Mouse (Mus musculus): ENCODE measurements around the gene Clcf1. TPM values are rescaled to one million over a fixed set of nuclear protein-coding genes. Genes with fewer than 3 reads are reported as not detected.
A peak's percentile ranks its signal among the peaks of the same experiment; 100 is the strongest.

Clcf1 gene
- polyA plus RNA-seq, 1 experiment from 2014 or later = 5.9 TPM

DNA sequence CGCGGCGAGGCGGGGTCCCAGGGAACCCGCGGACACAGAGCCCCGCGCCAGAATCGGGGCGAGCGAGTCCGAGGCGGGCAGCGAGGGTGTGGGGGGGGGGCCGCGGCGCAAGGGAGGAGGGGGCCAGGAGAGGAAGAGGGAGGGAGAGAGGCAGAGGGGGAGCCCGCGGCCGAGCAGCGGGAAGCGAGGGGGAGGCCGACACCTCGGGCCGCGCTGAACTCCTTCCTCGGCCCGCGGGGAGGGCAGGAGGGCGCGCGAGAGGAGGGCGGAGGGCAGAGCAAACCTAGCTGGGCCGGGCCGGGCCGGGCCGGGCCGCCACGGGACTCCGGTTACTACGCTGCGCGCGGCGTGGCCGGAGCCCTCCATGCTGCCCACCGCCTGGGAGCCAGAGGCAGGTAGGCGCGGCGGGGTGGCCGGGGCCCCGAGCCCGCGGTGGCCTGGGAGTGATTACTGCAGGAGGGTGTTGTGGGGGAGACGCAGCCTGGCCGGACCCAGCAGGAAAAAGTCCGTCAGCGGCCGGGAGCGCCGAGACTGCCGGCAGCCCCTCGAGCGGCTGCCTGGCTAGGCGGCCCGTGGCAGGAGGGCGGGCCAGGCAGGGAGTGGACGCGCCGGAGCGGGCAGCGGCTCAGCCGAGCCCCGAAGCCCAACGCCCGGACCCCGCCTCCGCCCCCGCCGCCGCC is 873 bp downstream of the Clcf1 start:
- Histone ChIP-seq H3K4me1 (ENCODE audit: control insufficient read depth, insufficient read depth, low read length) (peaks cover 57% of the 10 kb centered on the region), H3K36me3 (ENCODE audit: control insufficient read depth, insufficient read depth, low read length) (no peaks in the 10 kb centered on the region), H3K4me2 (ENCODE audit: low read depth, low read length) (peak overlapping the region; percentile 96), H3K27ac (ENCODE audit: low read length) (peak overlapping the region; percentile 96), H3K27me3 (replicated peaks; ENCODE audit: control insufficient read depth, insufficient read depth, low read length) (no peaks in the 10 kb centered on the region), H3K9me3 (ENCODE audit: control insufficient read depth, low read length) (no peaks in the 10 kb centered on the region), H3K9ac (ENCODE audit: low read depth, low read length) (peak overlapping the region; percentile 98), H3K4me3 (ENCODE audit: low read length) (peak overlapping the region; percentile 87)
- ATAC-seq = peak; percentile 35
- 0% methylated on average over 62 of the region's 81 CpGs for WGBS

DNA sequence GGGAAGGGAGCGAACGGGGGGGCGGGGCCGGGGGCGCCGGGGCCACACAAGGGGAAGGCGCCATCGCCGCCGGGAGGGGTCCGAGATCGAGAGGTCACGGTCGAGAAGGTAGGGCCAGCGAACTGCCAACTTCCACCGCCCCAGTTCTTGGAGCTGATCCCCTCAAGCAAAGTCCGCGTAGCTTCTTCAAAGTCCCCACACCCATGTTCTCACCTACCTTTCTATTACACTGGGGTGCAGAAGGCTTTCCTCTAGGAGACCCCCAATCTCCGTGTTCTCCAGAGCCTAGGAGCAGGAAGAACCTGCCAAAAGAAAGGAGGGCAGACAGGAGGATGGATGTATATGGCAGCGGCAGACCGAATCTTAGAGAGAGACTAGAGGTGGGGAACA is 1.4 kb downstream of the Clcf1 start:
- WGBS = 4% methylated on average over 19 of the region's 21 CpGs
- peak overlapping the region; percentile 98 for H3K9ac ChIP-seq (ENCODE audit: low read depth, low read length)
- H3K27me3 ChIP-seq (replicated peaks; ENCODE audit: control insufficient read depth, insufficient read depth, low read length) = no peaks in the 10 kb centered on the region
- peaks cover 63% of the 10 kb centered on the region for H3K4me1 ChIP-seq (ENCODE audit: control insufficient read depth, insufficient read depth, low read length)
- H3K27ac ChIP-seq (ENCODE audit: low read length) = peak overlapping the region; percentile 96
- no peaks in the 10 kb centered on the region for H3K9me3 ChIP-seq (ENCODE audit: control insufficient read depth, low read length)
- ATAC-seq = no peak
- peak overlapping the region; percentile 87 for H3K4me3 ChIP-seq (ENCODE audit: low read length)
- H3K4me2 ChIP-seq (ENCODE audit: low read depth, low read length) = peak overlapping the region; percentile 96
- H3K36me3 ChIP-seq (ENCODE audit: control insufficient read depth, insufficient read depth, low read length) = no peaks in the 10 kb centered on the region

GRCm38 (mm10) chr19:4216041-4216685 is 2.1 kb downstream of the Clcf1 start:
- peak overlapping the region; percentile 96 for H3K4me2 ChIP-seq (ENCODE audit: low read depth, low read length)
- H3K9ac ChIP-seq (ENCODE audit: low read depth, low read length) = peak overlapping the region; percentile 48
- peaks cover 70% of the 10 kb centered on the region for H3K4me1 ChIP-seq (ENCODE audit: control insufficient read depth, insufficient read depth, low read length)
- H3K36me3 ChIP-seq (ENCODE audit: control insufficient read depth, insufficient read depth, low read length) = no peaks in the 10 kb centered on the region
- peak overlapping the region; percentile 87 for H3K4me3 ChIP-seq (ENCODE audit: low read length)
- no peaks in the 10 kb centered on the region for H3K27me3 ChIP-seq (replicated peaks; ENCODE audit: control insufficient read depth, insufficient read depth, low read length)
- 13% methylated on average over 14 of the region's 14 CpGs for WGBS
- H3K27ac ChIP-seq (ENCODE audit: low read length) = peak overlapping the region; percentile 62
- ATAC-seq = no peak
- no peaks in the 10 kb centered on the region for H3K9me3 ChIP-seq (ENCODE audit: control insufficient read depth, low read length)

DNA sequence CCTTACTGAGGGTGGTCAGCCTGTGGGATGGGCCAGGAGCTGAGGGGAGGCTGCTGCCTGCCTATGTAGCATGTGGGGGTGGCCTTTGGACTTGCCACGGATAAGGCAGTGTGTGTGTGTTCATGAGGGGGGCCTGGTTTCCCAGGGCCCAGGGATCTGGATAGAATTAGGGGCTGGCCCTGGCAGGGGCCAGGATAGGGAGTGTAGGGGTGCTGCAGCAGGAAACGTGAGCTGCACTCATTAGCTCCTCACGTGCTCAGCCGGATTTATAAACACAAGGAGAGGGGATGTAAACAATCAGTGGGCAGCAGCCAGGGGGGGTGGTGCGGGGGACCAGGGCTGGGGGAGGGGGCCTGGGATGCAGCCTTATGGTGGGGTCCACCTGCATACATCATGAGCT is 3.1 kb downstream of the Clcf1 start:
- Histone ChIP-seq H3K9ac (ENCODE audit: low read depth, low read length) (peak overlapping the region; percentile 48), H3K27me3 (replicated peaks; ENCODE audit: control insufficient read depth, insufficient read depth, low read length) (no peaks in the 10 kb centered on the region), H3K4me2 (ENCODE audit: low read depth, low read length) (peak overlapping the region; percentile 96; the same call in 1 of the 2 replicates), H3K27ac (ENCODE audit: low read length) (peak overlapping the region; percentile 62), H3K4me3 (ENCODE audit: low read length) (peak overlapping the region; percentile 87), H3K36me3 (ENCODE audit: control insufficient read depth, insufficient read depth, low read length) (no peaks in the 10 kb centered on the region), H3K9me3 (ENCODE audit: control insufficient read depth, low read length) (no peaks in the 10 kb centered on the region), H3K4me1 (ENCODE audit: control insufficient read depth, insufficient read depth, low read length) (peaks cover 80% of the 10 kb centered on the region)
- ATAC-seq = peak; percentile 30
- WGBS = 15% methylated on average over 5 of the region's 5 CpGs

- H3K4me1 ChIP-seq (ENCODE audit: control insufficient read depth, insufficient read depth, low read length) = peaks cover 80% of the 10 kb centered on the region
- H3K9me3 ChIP-seq (ENCODE audit: control insufficient read depth, low read length) = no peaks in the 10 kb centered on the region
- WGBS = 35% methylated on average over 3 of the region's 3 CpGs
- no peak for ATAC-seq
- no peaks in the 10 kb centered on the region for H3K36me3 ChIP-seq (ENCODE audit: control insufficient read depth, insufficient read depth, low read length)
- H3K4me3 ChIP-seq (ENCODE audit: low read length) = no peak overlapping the region
- H3K9ac ChIP-seq (ENCODE audit: low read depth, low read length) = no peak overlapping the region
- peak overlapping the region; percentile 96; the same call in 1 of the 2 replicates for H3K4me2 ChIP-seq (ENCODE audit: low read depth, low read length)
- H3K27me3 ChIP-seq (replicated peaks; ENCODE audit: control insufficient read depth, insufficient read depth, low read length) = no peaks in the 10 kb centered on the region
- peak overlapping the region; percentile 62 for H3K27ac ChIP-seq (ENCODE audit: low read length)
These were observed 3.8 kb downstream of the Clcf1 start for GRCm38 (mm10) chr19:4217855-4218254.

DNA sequence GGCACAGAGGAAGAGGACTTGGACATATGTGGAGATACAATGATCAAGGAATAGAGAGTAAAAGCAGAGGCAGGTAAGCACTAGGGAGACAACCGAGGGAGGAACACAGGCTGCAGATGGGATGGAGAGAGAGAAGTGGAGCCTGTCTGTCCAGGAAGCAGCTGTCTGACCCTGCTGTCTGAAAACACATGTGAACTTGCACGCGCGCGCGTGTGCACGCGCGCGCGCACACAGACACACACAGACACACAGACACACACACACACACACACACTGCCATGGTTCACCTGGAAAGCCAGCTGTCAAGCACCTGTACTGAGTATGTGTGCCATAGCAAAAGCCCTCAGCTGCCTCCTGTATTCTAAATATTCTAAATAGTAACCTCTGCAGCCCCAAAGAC is 4.3 kb downstream of the Clcf1 start:
- Histone ChIP-seq H3K27me3 (replicated peaks; ENCODE audit: control insufficient read depth, insufficient read depth, low read length) (no peaks in the 10 kb centered on the region), H3K36me3 (ENCODE audit: control insufficient read depth, insufficient read depth, low read length) (no peaks in the 10 kb centered on the region), H3K9me3 (ENCODE audit: control insufficient read depth, low read length) (no peaks in the 10 kb centered on the region), H3K4me1 (ENCODE audit: control insufficient read depth, insufficient read depth, low read length) (peaks cover 79% of the 10 kb centered on the region), H3K4me2 (ENCODE audit: low read depth, low read length) (no peak overlapping the region), H3K27ac (ENCODE audit: low read length) (peak overlapping the region; percentile 62), H3K4me3 (ENCODE audit: low read length) (no peak overlapping the region), H3K9ac (ENCODE audit: low read depth, low read length) (no peak overlapping the region)
- WGBS = 72% methylated on average over 11 of the region's 11 CpGs
- ATAC-seq = no peak

DNA sequence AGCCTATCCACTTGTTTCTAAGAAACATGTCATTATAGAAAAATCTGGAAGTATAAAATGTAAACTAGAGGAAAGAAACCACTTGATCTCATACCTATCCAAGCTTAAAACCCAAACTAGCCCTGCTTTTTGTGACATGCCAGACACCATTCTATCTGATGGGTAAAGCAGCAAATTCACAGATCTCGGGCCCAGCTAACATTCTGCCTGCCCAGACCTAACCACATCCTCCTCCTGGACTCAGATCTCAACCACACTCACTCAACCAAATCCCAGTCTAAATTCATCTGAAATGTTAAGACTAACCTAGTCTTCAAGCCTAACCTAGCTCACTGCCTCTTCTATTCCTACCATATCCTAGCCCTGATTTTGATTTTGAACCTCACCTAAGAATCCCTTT is 4.7 kb downstream of the Clcf1 start:
- Histone ChIP-seq H3K9me3 (ENCODE audit: control insufficient read depth, low read length) (no peaks in the 10 kb centered on the region), H3K4me2 (ENCODE audit: low read depth, low read length) (no peak overlapping the region), H3K27me3 (replicated peaks; ENCODE audit: control insufficient read depth, insufficient read depth, low read length) (no peaks in the 10 kb centered on the region), H3K9ac (ENCODE audit: low read depth, low read length) (no peak overlapping the region), H3K27ac (ENCODE audit: low read length) (no peak overlapping the region), H3K4me3 (ENCODE audit: low read length) (no peak overlapping the region), H3K36me3 (ENCODE audit: control insufficient read depth, insufficient read depth, low read length) (no peaks in the 10 kb centered on the region), H3K4me1 (ENCODE audit: control insufficient read depth, insufficient read depth, low read length) (peaks cover 74% of the 10 kb centered on the region)
- ATAC-seq = no peak
- whole genome bisulfite sequencing = 93% methylated on average over 1 of the region's 1 CpGs

GRCm38 (mm10) chr19:4219943-4220342 is 5.9 kb downstream of the Clcf1 start:
- Histone ChIP-seq H3K4me3 (ENCODE audit: low read length) (no peak overlapping the region), H3K27me3 (replicated peaks; ENCODE audit: control insufficient read depth, insufficient read depth, low read length) (no peaks in the 10 kb centered on the region), H3K4me1 (ENCODE audit: control insufficient read depth, insufficient read depth, low read length) (peaks cover 71% of the 10 kb centered on the region), H3K27ac (ENCODE audit: low read length) (peak overlapping the region; percentile 79), H3K9ac (ENCODE audit: low read depth, low read length) (peak overlapping the region; percentile 53), H3K4me2 (ENCODE audit: low read depth, low read length) (peak overlapping the region; percentile 54; the same call in 1 of the 2 replicates), H3K36me3 (ENCODE audit: control insufficient read depth, insufficient read depth, low read length) (no peaks in the 10 kb centered on the region), H3K9me3 (ENCODE audit: control insufficient read depth, low read length) (no peaks in the 10 kb centered on the region)
- 79% methylated on average over 6 of the region's 6 CpGs for WGBS
- ATAC-seq = no peak

DNA sequence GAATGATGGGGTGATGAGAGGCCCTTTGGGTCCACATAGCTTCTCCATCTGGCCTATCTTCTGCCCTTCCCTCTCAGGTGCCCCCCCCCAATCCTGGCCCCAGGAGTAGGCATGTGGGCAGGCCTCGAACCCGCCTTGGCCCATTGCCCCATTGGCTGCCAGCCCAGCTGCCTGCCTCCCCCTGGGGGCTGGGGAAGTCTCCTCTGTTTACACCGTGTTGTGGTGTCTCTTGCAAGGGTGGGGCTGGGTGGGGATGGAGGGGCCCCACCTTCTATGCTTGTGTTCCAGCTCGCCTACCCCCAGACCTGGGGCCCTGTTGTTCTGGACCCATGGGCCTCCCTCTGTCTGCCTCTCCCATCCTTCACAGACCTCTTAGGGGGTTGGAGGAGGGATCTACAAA is 6.4 kb downstream of the Clcf1 start:
- peak overlapping the region; percentile 79 for H3K27ac ChIP-seq (ENCODE audit: low read length)
- ATAC-seq = peak; percentile 45
- H3K9me3 ChIP-seq (ENCODE audit: control insufficient read depth, low read length) = no peaks in the 10 kb centered on the region
- H3K36me3 ChIP-seq (ENCODE audit: control insufficient read depth, insufficient read depth, low read length) = no peaks in the 10 kb centered on the region
- peak overlapping the region; percentile 53 for H3K9ac ChIP-seq (ENCODE audit: low read depth, low read length)
- 20% methylated on average over 4 of the region's 4 CpGs for WGBS
- peak overlapping the region; percentile 33 for H3K4me3 ChIP-seq (ENCODE audit: low read length)
- no peaks in the 10 kb centered on the region for H3K27me3 ChIP-seq (replicated peaks; ENCODE audit: control insufficient read depth, insufficient read depth, low read length)
- H3K4me2 ChIP-seq (ENCODE audit: low read depth, low read length) = peak overlapping the region; percentile 54
- peaks cover 69% of the 10 kb centered on the region for H3K4me1 ChIP-seq (ENCODE audit: control insufficient read depth, insufficient read depth, low read length)
